Mouse (Mus musculus) embryonic facial prominence, embryonic 15.5 days (tissue): Measurements from ENCODE around the gene Snx25. TPM values are rescaled to one million over a fixed set of nuclear protein-coding genes. Genes with fewer than 3 reads are reported as not detected.

Experiments
- ATAC-seq: fragments of 200-750 bp; cut with Nextera tagmentation; 2 replicates; pipeline ENCODE4 v1.8.0; 2017; ENCODE audit warnings: low read depth, moderate TSS enrichment; ENCODE audit not compliant: insufficient number of reproducible peaks, low FRiP score, low TSS enrichment
- H3K27ac ChIP-seq: fragments of 300-500 bp; sonication (generic); replicated peaks from 2 replicates; pipeline ENCODE4 v1.5.1; 2015; ENCODE audit warnings: mild to moderate bottlenecking, inconsistent platforms
- H3K27me3 ChIP-seq: fragments of 300-500 bp; sonication (generic); 2 replicates; pipeline ENCODE4 v1.6.1; 2015; ENCODE audit warnings: inconsistent platforms
- H3K36me3 ChIP-seq: fragments of 300-500 bp; sonication (generic); 2 replicates; pipeline ENCODE4 v1.6.1; 2015; ENCODE audit warnings: mild to moderate bottlenecking, inconsistent platforms
- H3K4me1 ChIP-seq: fragments of 300-500 bp; sonication (generic); 2 replicates; pipeline ENCODE4 v1.6.1; 2015; ENCODE audit warnings: inconsistent platforms
- H3K4me2 ChIP-seq: fragments of 300-500 bp; sonication (generic); replicated peaks from 2 replicates; pipeline ENCODE4 v1.6.1; 2015; ENCODE audit warnings: mild to moderate bottlenecking, inconsistent platforms
- H3K4me3 ChIP-seq: fragments of 300-500 bp; sonication (generic); replicated peaks from 2 replicates; pipeline ENCODE4 v1.5.1; 2015; ENCODE audit warnings: mild to moderate bottlenecking, inconsistent platforms
- H3K9ac ChIP-seq: fragments of 300-500 bp; sonication (generic); 2 replicates; pipeline ENCODE4 v1.6.1; 2015; ENCODE audit warnings: inconsistent platforms
- H3K9me3 ChIP-seq: fragments of 300-500 bp; sonication (generic); replicated peaks from 2 replicates; pipeline ENCODE4 v1.6.1; 2016; ENCODE audit warnings: inconsistent platforms
- WGBS: fragments of 180-500 bp; shearing (Covaris S2); methylation state at CpG from one replicate; pipeline ENCODE4 v1.1.7; 2015; 5-methylcytosine and 5-hydroxymethylcytosine counted together
- polyA plus RNA-seq: library from polyadenylated mRNA; unstranded; fragments of >200 nt; fragmentation: Nextera tagmentation; extraction: Ambion mirVana; gene quantifications from 2 replicates; pipeline ENCODE4 v1.2.1, GENCODE M21; 2015

Snx25 gene
- 5.2 and 6.7 TPM in 2 replicates for polyA plus RNA-seq

DNA sequence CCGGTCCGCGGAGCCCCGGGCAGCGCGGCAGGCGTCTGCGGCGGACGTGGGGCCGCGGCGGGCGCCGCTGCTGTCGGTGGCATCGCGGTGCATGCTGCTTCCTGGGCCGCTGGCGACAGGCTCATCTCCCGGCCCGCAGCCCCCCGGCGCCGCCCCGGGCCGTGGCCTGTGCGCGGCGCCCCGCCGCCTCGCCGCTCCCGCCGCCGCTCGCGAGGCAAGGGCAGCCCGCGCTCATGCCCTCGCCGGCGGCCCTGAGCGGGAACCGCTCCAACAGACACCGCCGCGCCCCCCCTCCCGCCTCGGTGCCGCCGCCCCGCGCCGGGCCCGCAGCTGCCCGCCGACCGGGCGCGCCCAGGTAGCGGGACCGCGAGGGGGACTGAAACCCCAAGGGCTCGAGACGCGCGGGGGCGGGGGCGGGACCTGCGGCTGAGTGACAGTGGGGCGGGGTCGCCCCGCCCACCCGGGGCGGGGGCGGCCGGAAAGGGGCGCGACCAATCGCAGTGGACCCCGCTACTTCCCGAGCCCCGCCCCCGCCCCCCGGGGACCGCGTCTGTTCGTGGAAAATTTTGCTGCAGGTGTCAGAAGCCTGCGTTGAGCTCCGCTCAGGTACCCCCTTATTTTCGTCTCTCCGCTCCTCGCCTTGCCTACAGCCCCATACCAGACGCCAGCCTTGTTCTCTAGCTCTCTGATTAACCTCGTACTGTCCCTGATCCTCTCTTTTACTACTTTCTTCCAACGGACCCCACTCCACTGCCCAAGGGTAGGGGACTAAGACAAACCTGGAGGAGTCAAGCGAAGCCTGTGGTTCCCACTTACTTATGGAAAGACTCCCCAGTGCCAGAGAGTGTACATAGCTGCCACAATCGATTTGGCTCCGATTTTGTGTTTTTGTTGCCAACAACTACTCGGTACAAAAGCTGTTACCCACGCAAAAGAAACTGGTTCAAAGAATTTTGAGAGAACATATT lies at the start of gene Snx25:
Gene Snx25 (minus strand): TSS at position 96 of the 968 bp plus-strand sequence.
- Histone ChIP-seq H3K9ac (peak within 1 kb of the TSS; percentile 64), H3K27me3 (0 out of 2 replicates have a peak, but pooled peaks cover 3% of the 10 kb centered on the region), H3K4me2 (peak within 1 kb of the TSS; percentile 92), H3K4me3 (peak within 1 kb of the TSS; percentile 67), H3K27ac (0 out of 2 replicates have a peak within 1 kb of the TSS, but pooled peaks have one; percentile 25), H3K4me1 (peaks cover 12% of the 10 kb centered on the region), H3K9me3 (no peaks in the 10 kb centered on the region), H3K36me3 (no peaks in the 10 kb centered on the region)
- 2% methylated on average over 72 of the region's 103 CpGs for WGBS
- ATAC-seq, result peak; percentile 90

DNA sequence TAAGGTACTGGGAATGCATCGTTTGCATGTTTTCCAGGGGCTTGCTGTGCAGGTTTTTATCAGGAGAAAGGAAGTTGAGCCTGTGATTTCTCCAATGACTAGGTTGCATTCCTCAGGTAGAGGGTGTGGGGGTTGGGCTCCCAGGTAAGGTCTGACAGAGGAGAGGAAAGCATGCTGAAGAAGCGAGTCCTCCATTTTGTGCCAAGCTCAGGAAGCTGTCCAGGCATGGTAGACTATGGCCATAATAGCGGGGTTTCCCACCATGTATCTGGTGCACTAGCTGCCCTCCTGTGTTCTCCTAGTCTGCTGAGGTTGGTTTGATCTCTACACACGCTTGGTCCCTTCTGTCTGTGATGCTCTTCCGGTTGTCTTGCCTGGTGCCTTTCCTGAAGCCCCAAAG lies 45.7 kb upstream of the Snx25 start:
- Histone ChIP-seq H3K4me2 (no peak overlapping the region), H3K4me3 (no peak overlapping the region), H3K27ac (no peak overlapping the region), H3K4me1 (no peaks in the 10 kb centered on the region), H3K9ac (no peak overlapping the region), H3K27me3 (no peaks in the 10 kb centered on the region), H3K9me3 (no peaks in the 10 kb centered on the region), H3K36me3 (peaks cover 36% of the 10 kb centered on the region; the same call in 1 of the 2 replicates)
- 81% methylated on average over 5 of the region's 5 CpGs for WGBS
- no peak for ATAC-seq

DNA sequence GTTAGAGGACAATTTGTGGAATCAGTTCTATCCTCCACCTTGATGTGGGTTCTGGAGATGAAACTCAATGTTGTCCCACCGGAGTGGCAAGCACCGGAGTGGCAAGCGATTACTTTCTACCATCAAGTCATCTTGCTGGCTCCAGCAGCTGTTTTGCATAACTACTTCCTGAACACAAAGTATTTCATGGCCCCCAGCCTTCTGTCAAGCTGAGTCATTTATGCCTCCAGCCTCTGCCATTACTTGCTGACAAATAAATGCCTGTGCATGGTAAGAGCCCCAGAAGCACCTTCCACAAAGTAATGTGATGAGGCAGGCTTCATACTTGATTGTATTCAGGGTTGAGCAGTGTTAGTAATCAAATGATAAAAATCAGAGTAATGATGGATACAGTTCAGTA lies 44.9 kb upstream of the Snx25 start:
- no peak for ATAC-seq
- H3K9me3 ChIP-seq, result no peaks in the 10 kb centered on the region
- no peak overlapping the region for H3K9ac ChIP-seq
- WGBS, result 51% methylated on average over 3 of the region's 3 CpGs
- H3K27me3 ChIP-seq, result no peaks in the 10 kb centered on the region
- H3K4me3 ChIP-seq, result no peak overlapping the region
- peaks cover 37% of the 10 kb centered on the region for H3K36me3 ChIP-seq
- H3K27ac ChIP-seq, result no peak overlapping the region
- no peak overlapping the region for H3K4me2 ChIP-seq
- no peaks in the 10 kb centered on the region for H3K4me1 ChIP-seq

DNA sequence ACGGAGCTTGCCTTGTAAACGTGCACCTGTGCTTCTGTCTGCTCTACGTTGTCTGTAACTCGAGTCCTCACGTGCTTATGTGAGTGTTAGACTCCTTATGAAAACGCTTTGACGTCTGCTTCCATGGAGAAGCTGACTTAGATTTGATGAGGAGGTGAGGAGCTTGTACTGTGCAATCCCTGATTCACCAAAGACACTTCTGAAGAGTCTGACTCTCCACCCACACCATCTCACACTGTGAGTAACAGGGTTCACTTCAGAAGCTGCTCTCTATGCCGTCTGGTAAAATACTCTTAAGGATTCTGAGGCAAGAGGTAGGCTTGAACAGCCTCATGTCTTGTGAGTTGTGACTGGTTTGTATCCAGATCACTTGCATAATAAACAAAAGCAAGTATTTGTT lies 41.1 kb upstream of the Snx25 start:
- Histone ChIP-seq H3K4me1 (no peaks in the 10 kb centered on the region), H3K27ac (no peak overlapping the region), H3K36me3 (peaks cover 37% of the 10 kb centered on the region), H3K9me3 (no peaks in the 10 kb centered on the region), H3K9ac (no peak overlapping the region), H3K4me3 (no peak overlapping the region), H3K4me2 (no peak overlapping the region), H3K27me3 (no peaks in the 10 kb centered on the region)
- no peak for ATAC-seq
- WGBS, result 81% methylated on average over 8 of the region's 8 CpGs

DNA sequence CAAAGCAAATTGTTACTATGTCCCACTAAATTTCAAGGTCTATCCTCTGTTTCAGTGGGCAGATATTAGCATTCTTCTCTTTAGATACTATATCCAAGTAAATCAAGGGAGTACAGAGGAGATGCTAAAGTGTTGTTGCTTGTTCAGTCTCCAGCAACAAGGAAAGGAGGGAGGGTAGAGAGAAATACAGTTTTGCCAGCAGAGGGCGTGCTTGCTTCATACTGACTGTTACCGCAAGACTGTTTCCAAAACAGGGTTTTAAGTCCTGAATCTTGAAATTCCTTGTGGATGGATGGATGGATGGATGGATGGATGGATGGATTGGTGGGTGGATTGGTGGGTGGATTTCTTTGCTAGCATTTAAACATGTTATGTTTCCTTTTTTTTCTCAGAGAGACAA lies 33.4 kb upstream of the Snx25 start:
- 0 out of 2 replicates have a peak, but pooled peaks cover 6% of the 10 kb centered on the region for H3K36me3 ChIP-seq
- no peaks in the 10 kb centered on the region for H3K9me3 ChIP-seq
- H3K4me2 ChIP-seq, result no peak overlapping the region
- no peaks in the 10 kb centered on the region for H3K4me1 ChIP-seq
- H3K27me3 ChIP-seq, result no peaks in the 10 kb centered on the region
- no peak overlapping the region for H3K4me3 ChIP-seq
- H3K27ac ChIP-seq, result no peak overlapping the region
- no peak for ATAC-seq
- WGBS, result 4% methylated on average over 2 of the region's 2 CpGs
- H3K9ac ChIP-seq, result no peak overlapping the region

DNA sequence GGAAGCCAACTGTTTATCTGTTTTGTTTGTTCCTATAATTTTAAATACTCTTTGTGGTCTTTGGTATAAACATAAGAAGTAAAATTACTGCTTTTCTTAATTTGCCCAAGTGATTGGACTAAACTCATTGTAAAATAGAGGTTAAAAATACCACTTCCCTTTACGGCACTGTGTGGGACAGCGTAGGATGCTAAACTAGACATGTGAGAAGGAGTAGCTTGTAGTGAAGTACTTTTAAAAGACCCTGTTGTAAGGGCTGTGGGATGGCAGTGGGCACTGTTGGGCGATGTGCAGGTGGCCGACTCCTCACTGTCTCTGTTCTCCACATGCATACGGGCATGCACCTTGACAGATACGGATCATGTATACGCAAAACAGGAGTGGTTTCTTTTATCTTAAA lies 28.2 kb upstream of the Snx25 start:
- Histone ChIP-seq H3K9ac (no peak overlapping the region), H3K9me3 (no peaks in the 10 kb centered on the region), H3K27me3 (no peaks in the 10 kb centered on the region), H3K4me3 (no peak overlapping the region), H3K27ac (no peak overlapping the region), H3K4me2 (no peak overlapping the region), H3K4me1 (no peaks in the 10 kb centered on the region), H3K36me3 (peaks cover 10% of the 10 kb centered on the region; the same call in 1 of the 2 replicates)
- no peak for ATAC-seq
- 86% methylated on average over 7 of the region's 7 CpGs for WGBS

DNA sequence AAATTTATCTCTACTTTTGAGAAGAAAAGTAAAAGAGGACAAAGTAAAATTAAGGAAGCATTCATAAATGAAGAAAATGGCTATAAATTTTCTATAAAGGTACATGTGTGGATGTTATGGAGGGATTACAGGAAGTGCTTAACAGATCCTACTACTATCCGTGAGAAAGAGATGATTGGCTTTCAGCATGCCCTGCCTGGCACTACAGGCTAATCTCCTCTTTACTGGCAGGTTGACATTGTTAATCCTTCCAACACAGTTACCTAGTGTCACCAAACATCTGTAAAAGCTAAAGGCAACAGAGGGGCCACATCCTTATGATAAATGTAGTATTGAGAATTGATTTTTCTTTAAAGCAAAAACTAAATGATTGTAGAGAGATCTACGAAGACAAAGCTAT lies 21.7 kb upstream of the Snx25 start:
- ATAC-seq, result no peak
- Histone ChIP-seq H3K4me1 (no peaks in the 10 kb centered on the region), H3K4me2 (no peak overlapping the region), H3K27me3 (no peaks in the 10 kb centered on the region), H3K36me3 (peaks cover 17% of the 10 kb centered on the region), H3K4me3 (no peak overlapping the region), H3K27ac (no peak overlapping the region), H3K9me3 (no peaks in the 10 kb centered on the region), H3K9ac (no peak overlapping the region)
- WGBS, result 78% methylated on average over 2 of the region's 2 CpGs

DNA sequence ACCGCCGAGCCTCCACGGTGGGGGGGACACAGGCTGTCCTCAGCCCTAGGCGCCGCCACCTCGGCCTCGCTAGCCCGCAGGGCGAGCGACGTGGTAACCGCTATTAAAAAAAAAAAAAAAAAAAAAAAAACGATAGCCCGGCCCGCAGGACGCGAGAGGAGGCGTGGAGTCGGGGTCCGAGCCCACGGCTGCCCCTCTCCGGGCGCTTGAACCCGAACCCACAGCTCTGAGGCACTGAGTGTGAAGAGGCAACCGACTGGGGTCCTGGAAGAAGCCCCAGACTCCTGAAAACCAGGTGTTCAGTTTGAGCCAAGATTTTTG lies 11.9 kb upstream of the Snx25 start:
- Histone ChIP-seq H3K4me2 (peak overlapping the region; percentile 76), H3K9ac (peak overlapping the region; percentile 85), H3K4me3 (peak overlapping the region; percentile 84), H3K4me1 (peaks cover 6% of the 10 kb centered on the region; the same call in 1 of the 2 replicates), H3K27me3 (no peaks in the 10 kb centered on the region), H3K9me3 (no peaks in the 10 kb centered on the region), H3K27ac (peak overlapping the region; percentile 81), H3K36me3 (no peaks in the 10 kb centered on the region)
- peak; percentile 76; the same call in 1 of the 2 replicates for ATAC-seq
- WGBS, result under 1% methylated on average over 24 of the region's 25 CpGs

DNA sequence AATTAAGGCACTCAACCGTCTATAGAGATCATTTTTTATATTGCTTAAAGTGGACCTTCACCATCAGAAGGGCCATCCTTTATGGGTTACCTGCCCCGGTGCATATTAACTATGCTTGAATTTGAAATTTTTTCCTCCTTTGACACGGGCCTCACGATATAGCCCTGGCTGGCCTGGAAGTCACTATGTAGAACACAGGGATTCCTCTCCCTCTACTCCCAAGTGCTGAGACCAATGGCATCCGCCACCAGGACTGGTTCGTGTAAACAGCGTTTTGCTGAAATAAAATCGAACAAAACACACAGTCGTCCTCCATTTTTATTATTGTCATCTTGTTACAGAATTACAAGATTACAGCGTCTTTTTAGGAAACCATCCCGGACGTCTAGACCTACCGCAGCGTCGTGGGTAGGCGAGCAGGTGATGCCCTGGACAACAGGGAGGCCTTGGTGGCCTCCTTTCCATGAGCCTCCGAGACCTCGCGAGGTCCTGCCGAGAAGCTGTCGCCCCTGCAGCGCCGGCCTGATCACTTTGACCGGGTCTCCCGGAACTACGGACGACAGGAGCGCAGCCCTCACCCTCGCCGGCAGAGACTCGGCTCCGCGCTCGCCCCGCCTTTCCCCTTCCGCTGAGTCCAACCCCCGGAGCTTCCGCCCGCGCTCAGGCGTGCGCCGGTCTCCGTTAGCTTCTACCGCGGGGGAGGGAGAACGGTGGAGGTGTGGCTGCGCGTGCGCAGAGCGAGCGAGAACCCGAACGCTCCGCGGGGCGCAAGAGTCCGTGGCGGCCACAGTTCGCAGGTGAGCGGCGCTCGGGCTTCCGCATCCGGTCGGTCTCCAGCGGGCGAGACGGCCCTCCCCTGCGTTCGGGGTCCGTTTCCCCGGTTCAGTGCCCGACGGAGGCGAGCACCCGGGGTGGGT lies 11.3 kb upstream of the Snx25 start:
- peak overlapping the region; percentile 81 for H3K27ac ChIP-seq
- 2% methylated on average over 73 of the region's 77 CpGs for WGBS
- no peaks in the 10 kb centered on the region for H3K9me3 ChIP-seq
- H3K4me3 ChIP-seq, result peak overlapping the region; percentile 84
- peak; percentile 99 for ATAC-seq
- no peaks in the 10 kb centered on the region for H3K36me3 ChIP-seq
- no peaks in the 10 kb centered on the region for H3K27me3 ChIP-seq
- peaks cover 6% of the 10 kb centered on the region; the same call in 1 of the 2 replicates for H3K4me1 ChIP-seq
- peak overlapping the region; percentile 76 for H3K4me2 ChIP-seq
- peak overlapping the region; percentile 85 for H3K9ac ChIP-seq

DNA sequence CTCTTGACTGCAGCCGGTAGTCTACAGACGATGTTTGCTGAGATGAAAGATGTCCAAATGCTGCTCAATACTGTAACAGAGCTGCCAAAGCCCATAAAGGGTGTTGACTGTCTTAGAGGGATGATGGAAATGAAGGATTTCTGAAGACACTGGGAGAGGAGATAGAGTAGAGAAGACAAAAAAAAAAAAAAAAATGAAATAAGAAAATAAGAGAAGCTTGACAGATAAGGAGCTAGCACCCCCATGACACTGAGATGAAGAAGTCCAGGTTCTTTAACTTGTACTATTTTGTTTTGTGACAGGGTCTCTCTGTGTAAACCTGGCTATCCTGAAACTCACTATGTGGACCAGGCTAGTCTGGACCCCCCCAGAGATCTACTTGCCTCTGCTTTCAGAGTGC lies 1.1 kb upstream of the Snx25 start:
- 0 out of 2 replicates have a peak, but pooled peaks cover 3% of the 10 kb centered on the region for H3K27me3 ChIP-seq
- H3K4me3 ChIP-seq, result peak overlapping the region; percentile 67; the same call in 1 of the 2 replicates
- H3K4me1 ChIP-seq, result peaks cover 12% of the 10 kb centered on the region
- no peaks in the 10 kb centered on the region for H3K36me3 ChIP-seq
- ATAC-seq, result no peak
- H3K4me2 ChIP-seq, result peak overlapping the region; percentile 92
- no peak overlapping the region for H3K27ac ChIP-seq
- 20% methylated on average over 2 of the region's 2 CpGs for WGBS
- no peak overlapping the region for H3K9ac ChIP-seq
- no peaks in the 10 kb centered on the region for H3K9me3 ChIP-seq
